Mouse (Mus musculus): ENCODE data around the gene Olfr803.

- no peak for TF ChIP-seq POLR2A (IDR thresholded peaks at IDR 0.05; ENCODE audit: control insufficient read depth, low read depth, low read length)
- no peak for TF ChIP-seq CTCF (IDR thresholded peaks at IDR 0.05; ENCODE audit: control insufficient read depth, insufficient read depth, insufficient replicate concordance, low read depth, low read length)
Measured at GRCm38 (mm10) chr10:129673765-129674164, 20.3 kb downstream of the Olfr803 start, which contains the start of gene Olfr801.
